Mouse (Mus musculus): ENCODE results near the gene Gm14412.
"Not testable (repeated sequence)": the region's sequence is repeated elsewhere in the genome, so short reads cannot be mapped to it uniquely, and the experiment has no call there.

Gene Gm14412

GRCm38 (mm10) chr2:177324257-177324733 lies at the start of gene Gm14412:
Gene Gm14412, minus strand, starts transcription at chr2:177324307.
- DNase-seq (ENCODE audit: low spot score), result not testable (repeated sequence)

GRCm38 (mm10) chr2:177329661-177330292 lies 5.7 kb upstream of the Gm14412 start:
- not testable (repeated sequence) for DNase-seq (ENCODE audit: low spot score)

- not testable (repeated sequence) for DNase-seq (ENCODE audit: low spot score)
Observed at GRCm38 (mm10) chr2:177321361-177321760, 2.7 kb downstream of the Gm14412 start.

- not testable (repeated sequence) for DNase-seq (ENCODE audit: low spot score)
Observed at GRCm38 (mm10) chr2:177320786-177321320, 3.3 kb downstream of the Gm14412 start.

- no peak for DNase-seq (ENCODE audit: low spot score)
Observed at GRCm38 (mm10) chr2:177318996-177319395, 5.1 kb downstream of the Gm14412 start.

- DNase-seq (ENCODE audit: low spot score), result not testable (repeated sequence)
Observed at GRCm38 (mm10) chr2:177309627-177310026, 14.5 kb downstream of the Gm14412 start.

- DNase-seq (ENCODE audit: low spot score), result not testable (repeated sequence)
Observed at GRCm38 (mm10) chr2:177304980-177305379, 19.1 kb downstream of the Gm14412 start.

- DNase-seq (ENCODE audit: low spot score), result not testable (repeated sequence)
Observed at GRCm38 (mm10) chr2:177283701-177284100, 40.4 kb downstream of the Gm14412 start.

- DNase-seq (ENCODE audit: low spot score), result not testable (repeated sequence)
Observed at GRCm38 (mm10) chr2:177277754-177278153, 46.4 kb downstream of the Gm14412 start.

GRCm38 (mm10) chr2:177272237-177272636 lies 51.9 kb downstream of the Gm14412 start:
- not testable (repeated sequence) for DNase-seq (ENCODE audit: low spot score)

- not testable (repeated sequence) for DNase-seq (ENCODE audit: low spot score)
Observed at GRCm38 (mm10) chr2:177266936-177267335, 57.2 kb downstream of the Gm14412 start, which contains the start of gene Gm14409. Gene Gm14409, minus strand, starts transcription at chr2:177267036.
